8 mouse cellular contexts compared by ENCODE assay signal in the genomic region with DNA sequence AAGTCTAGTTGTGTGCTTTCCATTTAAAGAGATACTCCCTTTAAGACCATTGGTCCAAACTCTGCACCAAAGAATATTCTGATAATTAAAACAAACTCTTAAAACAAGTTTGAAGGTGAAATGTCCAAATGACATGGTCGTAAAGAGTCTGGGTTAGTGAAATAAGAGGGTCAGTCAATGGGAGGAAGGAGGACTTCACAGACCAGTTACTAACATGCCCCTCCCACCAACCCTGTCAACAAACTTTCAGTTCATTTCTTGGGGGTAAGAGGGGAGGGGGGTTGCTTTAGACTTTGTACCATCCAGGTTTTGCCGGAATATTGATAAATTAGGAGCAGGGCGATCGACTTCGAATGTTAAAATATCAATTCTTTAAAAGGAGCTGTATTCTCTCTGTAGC. TPM values are rescaled to one million over a fixed set of nuclear protein-coding genes. Genes with fewer than 3 reads are reported as not detected.
DNase-seq lines count a peak whose midpoint lies in the region; ATAC-seq and TF ChIP-seq lines count a peak whose summit lies in the region.

No protein-coding gene starts in this region.

- intact Hi-C loops in heart, postnatal 36 days (cut with DNase I) = no loop called here
- intact Hi-C loops in left cerebral cortex, postnatal 36 days (cut with DNase I) = loop anchor here (5.0 to 10.0 kb wide), 2 partner anchors 141 to 187 kb away; no protein-coding TSS in a partner anchor

- peak overlapping the region; percentile 81 for H3K9ac ChIP-seq in heart, embryonic 13.5 days
- peak overlapping the region; percentile 64 for H3K9ac ChIP-seq in forebrain, embryonic 12.5 days
- H3K9ac ChIP-seq in liver, embryonic 14.5 days (replicated peaks) = no peak overlapping the region

- no peaks in the 10 kb centered on the region for H3K79me3 ChIP-seq in C2C12 (ENCODE audit: low read depth)

- no peak for DNase-seq in heart, postnatal 36 days
- DNase-seq in liver, embryonic 14.5 days (ENCODE audit: low read depth in 3 of 3, low spot score in 3 of 3) = no peak
- DNase-seq in ovary, postnatal 10 days (ENCODE audit: low spot score) = no peak
- no peak for DNase-seq in left cerebral cortex, postnatal 36 days (ENCODE audit: low spot score in 2 of 2)
- DNase-seq in embryo, embryonic 10 days (ENCODE audit: low spot score) = no peak

- peak overlapping the region; percentile 59 for H3K4me3 ChIP-seq in heart, embryonic 13.5 days
- H3K4me3 ChIP-seq in C2C12 (ENCODE audit: insufficient read depth, poor library complexity, severe bottlenecking) = peak overlapping the region; percentile 26
- peak overlapping the region; percentile 38 for H3K4me3 ChIP-seq in forebrain, embryonic 12.5 days (replicated peaks)
- H3K4me3 ChIP-seq in liver, embryonic 14.5 days (ENCODE audit: insufficient read depth in 1 of 2, low read depth in 2 of 2, low read length in 2 of 2) = peak overlapping the region; percentile 56 to 68

- no peaks in the 10 kb centered on the region for H3K36me3 ChIP-seq in heart, embryonic 13.5 days
- H3K36me3 ChIP-seq in C2C12 (ENCODE audit: control insufficient read depth, insufficient read depth) = no peaks in the 10 kb centered on the region
- no peaks in the 10 kb centered on the region for H3K36me3 ChIP-seq in forebrain, embryonic 12.5 days (replicated peaks)
- no peaks in the 10 kb centered on the region for H3K36me3 ChIP-seq in liver, embryonic 14.5 days (replicated peaks; ENCODE audit: control insufficient read depth, insufficient read depth, low read depth)

- no peaks in the 10 kb centered on the region for H3K27me3 ChIP-seq in heart, embryonic 13.5 days (replicated peaks)
- H3K27me3 ChIP-seq in C2C12 (ENCODE audit: control insufficient read depth, insufficient read depth, insufficient read length) = peaks cover under 1% of the 10 kb centered on the region
- H3K27me3 ChIP-seq in forebrain, embryonic 12.5 days = no peaks in the 10 kb centered on the region
- H3K27me3 ChIP-seq in liver, embryonic 14.5 days (ENCODE audit: control insufficient read depth, insufficient read depth, low read length) = peaks cover 27% of the 10 kb centered on the region

- 12% methylated on average over 5 of the region's 5 CpGs for WGBS in heart, embryonic 13.5 days
- 17% methylated on average over 5 of the region's 5 CpGs for WGBS in forebrain, embryonic 12.5 days
- 15% methylated on average over 5 of the region's 5 CpGs for WGBS in liver, embryonic 14.5 days (ENCODE audit: insufficient replicate concordance)

- peak overlapping the region; percentile 78 for H3K4me2 ChIP-seq in heart, embryonic 13.5 days
- peak overlapping the region; percentile 64 for H3K4me2 ChIP-seq in forebrain, embryonic 12.5 days
- peak overlapping the region; percentile 65 for H3K4me2 ChIP-seq in liver, embryonic 14.5 days (ENCODE audit: low read depth)

- H3K27ac ChIP-seq in heart, embryonic 13.5 days (replicated peaks) = peak overlapping the region; percentile 95
- H3K27ac ChIP-seq in forebrain, embryonic 12.5 days = peak overlapping the region; percentile 90
- no peak overlapping the region for H3K27ac ChIP-seq in liver, embryonic 14.5 days

- no peak for ATAC-seq in heart, embryonic 13.5 days (ENCODE audit: extremely low read depth, insufficient number of reproducible peaks, low FRiP score, low TSS enrichment)
- ATAC-seq in forebrain, embryonic 12.5 days (ENCODE audit: low FRiP score) = no peak
- ATAC-seq in liver, embryonic 14.5 days (ENCODE audit: insufficient read depth) = no peak

- H3K4me1 ChIP-seq in heart, embryonic 13.5 days = peaks cover 28% of the 10 kb centered on the region
- peaks cover 36% of the 10 kb centered on the region for H3K4me1 ChIP-seq in forebrain, embryonic 12.5 days
- H3K4me1 ChIP-seq in liver, embryonic 14.5 days (replicated peaks; ENCODE audit: control insufficient read depth in 2 of 2, insufficient read depth in 2 of 2, low read length in 1 of 2) = peaks cover 0 to 1% of the 10 kb centered on the region in 2 experiments; a peak in 1 of 4 replicates

- no peak for TF ChIP-seq EP300 in liver, embryonic 14.5 days (IDR thresholded peaks at IDR 0.05; ENCODE audit: low read depth)

- no peak overlapping the region for H3ac ChIP-seq in C2C12 (ENCODE audit: control insufficient read depth, insufficient read length, low read depth)

- no peaks in the 10 kb centered on the region for H3K79me2 ChIP-seq in C2C12 (ENCODE audit: control insufficient read depth, insufficient read depth)

- no peak for TF ChIP-seq CTCF in C2C12 (IDR thresholded peaks at IDR 0.05; ENCODE audit: control insufficient read depth, insufficient read depth, insufficient read length)
- TF ChIP-seq CTCF in liver, embryonic 14.5 days (IDR thresholded peaks at IDR 0.05; ENCODE audit: low read depth) = no peak

- H3K9me3 ChIP-seq in heart, embryonic 13.5 days = no peaks in the 10 kb centered on the region
- H3K9me3 ChIP-seq in forebrain, embryonic 12.5 days = no peaks in the 10 kb centered on the region
- no peaks in the 10 kb centered on the region for H3K9me3 ChIP-seq in liver, embryonic 14.5 days (ENCODE audit: control insufficient read depth, low read length)

TF ChIP-seq in C2C12, 6 proteins besides CTCF, POLR2A, EP300 and RAD21:
- TF ChIP-seq MYOD1 (IDR thresholded peaks at IDR 0.05; ENCODE audit: control insufficient read depth, insufficient read length, low read depth) (no peak), CEBPB (IDR thresholded peaks at IDR 0.05; ENCODE audit: low read depth) (no peak), MAX (IDR thresholded peaks at IDR 0.05) (no peak), FOSL1 (IDR thresholded peaks at IDR 0.05; ENCODE audit: insufficient read depth, low read length, poor library complexity, severe bottlenecking) (no peak), USF1 (IDR thresholded peaks at IDR 0.05; ENCODE audit: low read depth) (no peak), MYOG (IDR thresholded peaks at IDR 0.05; ENCODE audit: control insufficient read depth, extremely low read depth, insufficient read length) (no peak)

RNA-seq across cellular contexts. Expression of gene Nfia, which starts 1.1 kb away (rescaled TPM):
- 31.1 and 32.3 TPM in 2 replicates for polyA plus RNA-seq in heart, embryonic 13.5 days (2015; fragmentation: Nextera tagmentation; extraction: Ambion mirVana)
- 100 to 1,000 TPM; 128 to 149 TPM for total RNA-seq in heart, postnatal 36 days (2021)
- polyA plus RNA-seq in C2C12 (2012; fragmentation: generic; extraction: Trizol) = 0.33 TPM
- 62.1 and 67.2 TPM in 2 replicates for polyA plus RNA-seq in forebrain, embryonic 12.5 days (2016; fragmentation: Nextera tagmentation; extraction: Ambion mirVana)
- polyA plus RNA-seq in liver, embryonic 14.5 days (2012; rRNA removed) = 1.0 and 1.5 TPM in 2 replicates
- polyA plus RNA-seq in liver, embryonic 14.5 days (2014; fragmentation: Nextera tagmentation; extraction: Ambion mirVana) = 2.5 and 2.6 TPM in 2 replicates
- total RNA-seq in left cerebral cortex, postnatal 36 days (2021) = 10 to 100 TPM; 62.9 to 75.3 TPM

RNA-seq across cellular contexts. Expression of gene E130114P18Rik, which starts 6.5 kb away (rescaled TPM):
- polyA plus RNA-seq in heart, embryonic 13.5 days (2015; fragmentation: Nextera tagmentation; extraction: Ambion mirVana) = 0.48 and 0.55 TPM in 2 replicates
- under 1 TPM in 1 of 2 experiments, not detected in 1; 0.28 TPM for total RNA-seq in heart, postnatal 36 days (2021)
- polyA plus RNA-seq in C2C12 (2012; fragmentation: generic; extraction: Trizol) = not detected
- 50.8 and 52.3 TPM in 2 replicates for polyA plus RNA-seq in forebrain, embryonic 12.5 days (2016; fragmentation: Nextera tagmentation; extraction: Ambion mirVana)
- 0.03 TPM in 1 of 2 replicates, not detected in the other for polyA plus RNA-seq in liver, embryonic 14.5 days (2012; rRNA removed)
- not detected in 2 replicates for polyA plus RNA-seq in liver, embryonic 14.5 days (2014; fragmentation: Nextera tagmentation; extraction: Ambion mirVana)
- 1 to 10 TPM; 5.0 to 5.9 TPM for total RNA-seq in left cerebral cortex, postnatal 36 days (2021)

Comparison
In these comparisons a context has a peak if more than half of its experiments do, and no peak if none do; other contexts are left out.
1. RNA of gene E130114P18Rik, which starts 6.5 kb away (polyA plus RNA-seq): 50.8 to 52.3 TPM in forebrain, embryonic 12.5 days; 0.48 to 0.55 TPM in heart, embryonic 13.5 days, 0.03 TPM in liver, embryonic 14.5 days and not detected in C2C12 (single experiment); every median in the first group is over 10 times any median in the second.
2. Peak in every context shown above with its lines, with median percentiles within 50 percentile points of each other: H3K4me2 ChIP-seq and H3K4me3 ChIP-seq.